Mouse (Mus musculus): Measurements from ENCODE around the gene Cenpv. TPM values are rescaled to one million over a fixed set of nuclear protein-coding genes. Genes with fewer than 3 reads are reported as not detected.

The Cenpv gene
- polyA plus RNA-seq, 1 experiment: 57.3 TPM

DNA sequence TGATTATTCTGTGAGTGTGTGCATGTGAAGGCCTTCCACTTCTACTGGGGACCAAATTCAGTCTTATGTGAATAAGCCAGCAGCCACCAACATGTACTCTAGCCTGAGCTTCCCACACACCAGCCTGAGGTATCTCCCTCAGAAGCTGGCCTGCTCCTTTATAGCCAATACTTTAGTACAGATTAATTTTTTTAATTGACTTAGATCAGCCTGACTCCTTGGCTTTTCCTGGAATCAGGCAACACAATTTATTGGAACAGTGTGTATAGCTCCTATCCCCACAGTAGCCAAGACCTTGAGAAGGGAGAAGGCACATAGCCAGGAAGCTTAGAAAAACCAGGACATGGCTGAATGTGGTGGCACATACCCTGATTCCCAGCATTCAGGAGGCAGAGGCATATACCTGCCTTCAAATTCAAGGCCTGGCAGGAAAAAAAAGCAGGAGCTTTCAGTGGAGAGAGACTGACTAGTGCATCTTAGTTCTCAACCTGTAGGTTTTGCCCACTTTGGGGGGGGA lies 16.9 kb upstream of the Cenpv start:
- H3K27ac ChIP-seq (ENCODE audit: insufficient read depth, low read length): no peak overlapping the region
- peaks cover 3% of the 10 kb centered on the region; the same call in 1 of the 2 replicates for H3K4me1 ChIP-seq (ENCODE audit: control insufficient read depth, insufficient read depth, low read length)
- H3K4me3 ChIP-seq (ENCODE audit: insufficient read depth, low read length): no peak overlapping the region
- no peak for TF ChIP-seq POLR2A (IDR thresholded peaks at IDR 0.05; ENCODE audit: extremely low read depth, insufficient read depth, low read length)
- TF ChIP-seq CTCF (IDR thresholded peaks at IDR 0.05; ENCODE audit: extremely low read depth, insufficient read depth, low read length): no peak

DNA sequence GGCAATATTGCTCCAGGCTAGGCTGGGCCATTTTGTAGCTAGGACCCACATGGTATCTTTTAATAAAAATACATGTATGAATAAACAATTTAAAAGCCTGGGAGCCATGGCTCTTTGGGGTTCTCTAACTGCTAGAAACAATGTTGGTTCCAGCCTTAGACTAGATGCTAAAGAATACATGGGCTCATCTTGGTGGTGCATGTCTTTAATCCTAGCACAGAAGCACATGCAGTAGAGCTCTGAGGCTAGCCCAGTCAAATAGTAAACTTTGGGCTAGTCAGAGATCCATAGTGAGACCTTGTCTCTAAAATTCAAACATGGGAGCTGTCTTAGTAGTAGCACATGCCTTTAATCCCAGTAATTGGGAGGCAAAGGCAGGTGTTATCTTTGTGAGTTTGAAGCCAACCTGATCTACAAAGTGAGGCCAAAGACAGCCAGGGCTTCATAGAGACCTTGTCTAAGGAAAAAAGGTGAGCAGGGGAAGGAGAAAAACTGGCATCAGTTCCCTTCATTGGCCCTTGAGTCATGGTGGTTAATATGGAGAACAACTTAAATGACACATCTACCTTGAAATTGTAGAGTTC lies 16.0 kb upstream of the Cenpv start:
- H3K4me3 ChIP-seq (ENCODE audit: insufficient read depth, low read length): no peak overlapping the region
- TF ChIP-seq CTCF (IDR thresholded peaks at IDR 0.05; ENCODE audit: extremely low read depth, insufficient read depth, low read length) (no peak), POLR2A (IDR thresholded peaks at IDR 0.05; ENCODE audit: extremely low read depth, insufficient read depth, low read length) (peak; percentile 35; the same call in 1 of the 2 replicates)
- no peak overlapping the region for H3K27ac ChIP-seq (ENCODE audit: insufficient read depth, low read length)
- H3K4me1 ChIP-seq (ENCODE audit: control insufficient read depth, insufficient read depth, low read length): peaks cover 3% of the 10 kb centered on the region; the same call in 1 of the 2 replicates

DNA sequence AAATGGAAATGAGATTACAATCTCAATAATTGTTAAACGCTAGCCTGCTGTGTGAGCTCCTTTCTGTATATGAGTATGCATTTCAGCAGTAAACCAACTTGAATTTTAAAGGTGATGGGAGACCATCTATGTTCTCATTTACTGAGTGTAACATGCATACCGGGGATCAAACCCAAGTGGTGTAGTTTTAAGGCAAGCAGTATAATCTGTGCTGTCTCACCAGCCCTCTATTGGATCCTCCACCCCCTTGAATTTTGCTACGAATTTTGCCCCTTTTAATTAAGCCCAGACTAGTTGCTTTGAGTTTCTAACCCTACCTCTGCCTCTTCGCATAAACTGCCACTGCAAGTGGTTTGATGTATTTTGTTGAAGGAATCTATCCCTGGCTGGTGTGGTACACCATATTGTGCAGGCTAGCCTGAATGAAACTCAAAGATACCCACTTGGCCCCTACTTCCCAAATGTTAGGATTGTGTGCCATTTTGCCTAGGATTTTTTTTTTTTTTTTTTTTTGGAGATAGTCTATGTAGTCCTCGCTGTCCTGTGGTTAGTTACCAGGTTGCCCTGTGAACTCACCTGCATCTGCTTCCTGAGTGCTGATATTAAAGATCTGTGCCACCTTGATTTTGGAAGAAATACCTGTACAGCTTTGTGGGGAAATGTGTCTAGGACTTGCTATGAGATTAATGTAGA lies 15.2 kb upstream of the Cenpv start:
- no peak overlapping the region for H3K27ac ChIP-seq (ENCODE audit: insufficient read depth, low read length)
- peak overlapping the region; percentile 47 for H3K4me3 ChIP-seq (ENCODE audit: insufficient read depth, low read length)
- TF ChIP-seq CTCF (IDR thresholded peaks at IDR 0.05; ENCODE audit: extremely low read depth, insufficient read depth, low read length) (no peak), POLR2A (IDR thresholded peaks at IDR 0.05; ENCODE audit: extremely low read depth, insufficient read depth, low read length) (no peak)
- peaks cover 5% of the 10 kb centered on the region; the same call in 1 of the 2 replicates for H3K4me1 ChIP-seq (ENCODE audit: control insufficient read depth, insufficient read depth, low read length)

DNA sequence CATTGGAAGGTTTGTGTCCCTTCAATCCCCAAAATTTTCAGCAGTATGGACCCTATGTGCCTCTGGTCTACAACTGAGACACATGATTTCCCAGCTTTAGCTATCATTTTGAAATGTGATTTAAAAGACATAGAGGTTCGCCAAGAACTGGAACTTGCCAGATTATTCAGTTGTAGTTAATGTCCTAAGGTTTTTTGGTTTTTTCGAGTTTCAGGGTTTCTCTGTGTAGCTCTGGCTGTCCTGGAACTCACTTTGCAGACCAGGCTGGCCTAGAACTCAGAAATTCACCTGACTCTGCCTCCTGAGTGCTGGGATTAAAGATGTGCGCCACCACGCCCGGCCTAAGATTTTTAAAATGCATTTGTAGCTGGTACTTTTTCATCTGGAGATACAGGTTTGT lies 14.6 kb upstream of the Cenpv start:
- Histone ChIP-seq H3K27ac (ENCODE audit: insufficient read depth, low read length) (no peak overlapping the region), H3K4me1 (ENCODE audit: control insufficient read depth, insufficient read depth, low read length) (peaks cover 5% of the 10 kb centered on the region; the same call in 1 of the 2 replicates), H3K4me3 (ENCODE audit: insufficient read depth, low read length) (peak overlapping the region; percentile 47)
- no peak for TF ChIP-seq POLR2A (IDR thresholded peaks at IDR 0.05; ENCODE audit: extremely low read depth, insufficient read depth, low read length)
- TF ChIP-seq CTCF (IDR thresholded peaks at IDR 0.05; ENCODE audit: extremely low read depth, insufficient read depth, low read length): no peak

DNA sequence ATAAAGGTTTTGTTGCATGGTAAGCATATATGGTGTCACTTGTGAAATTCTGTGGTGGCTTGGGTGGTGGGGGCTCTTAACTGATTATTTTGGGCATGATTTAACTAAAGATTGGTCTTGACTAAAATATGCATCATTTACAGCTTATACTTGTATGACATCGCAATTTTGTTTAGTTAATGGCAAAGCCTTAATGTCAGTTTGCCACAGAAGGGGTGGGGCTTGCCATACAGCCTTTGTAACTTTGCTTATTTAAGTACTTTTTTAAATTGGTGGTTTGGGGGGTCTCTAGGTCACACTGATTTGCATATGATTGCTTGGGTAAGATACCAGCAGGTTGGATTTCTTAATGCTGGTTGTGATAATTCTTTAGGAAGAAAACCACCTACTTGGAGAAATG lies 14.1 kb upstream of the Cenpv start:
- Histone ChIP-seq H3K27ac (ENCODE audit: insufficient read depth, low read length) (no peak overlapping the region), H3K4me3 (ENCODE audit: insufficient read depth, low read length) (peak overlapping the region; percentile 47; the same call in 1 of the 2 replicates), H3K4me1 (ENCODE audit: control insufficient read depth, insufficient read depth, low read length) (peaks cover 5% of the 10 kb centered on the region; the same call in 1 of the 2 replicates)
- TF ChIP-seq CTCF (IDR thresholded peaks at IDR 0.05; ENCODE audit: extremely low read depth, insufficient read depth, low read length): no peak
- no peak for TF ChIP-seq POLR2A (IDR thresholded peaks at IDR 0.05; ENCODE audit: extremely low read depth, insufficient read depth, low read length)

DNA sequence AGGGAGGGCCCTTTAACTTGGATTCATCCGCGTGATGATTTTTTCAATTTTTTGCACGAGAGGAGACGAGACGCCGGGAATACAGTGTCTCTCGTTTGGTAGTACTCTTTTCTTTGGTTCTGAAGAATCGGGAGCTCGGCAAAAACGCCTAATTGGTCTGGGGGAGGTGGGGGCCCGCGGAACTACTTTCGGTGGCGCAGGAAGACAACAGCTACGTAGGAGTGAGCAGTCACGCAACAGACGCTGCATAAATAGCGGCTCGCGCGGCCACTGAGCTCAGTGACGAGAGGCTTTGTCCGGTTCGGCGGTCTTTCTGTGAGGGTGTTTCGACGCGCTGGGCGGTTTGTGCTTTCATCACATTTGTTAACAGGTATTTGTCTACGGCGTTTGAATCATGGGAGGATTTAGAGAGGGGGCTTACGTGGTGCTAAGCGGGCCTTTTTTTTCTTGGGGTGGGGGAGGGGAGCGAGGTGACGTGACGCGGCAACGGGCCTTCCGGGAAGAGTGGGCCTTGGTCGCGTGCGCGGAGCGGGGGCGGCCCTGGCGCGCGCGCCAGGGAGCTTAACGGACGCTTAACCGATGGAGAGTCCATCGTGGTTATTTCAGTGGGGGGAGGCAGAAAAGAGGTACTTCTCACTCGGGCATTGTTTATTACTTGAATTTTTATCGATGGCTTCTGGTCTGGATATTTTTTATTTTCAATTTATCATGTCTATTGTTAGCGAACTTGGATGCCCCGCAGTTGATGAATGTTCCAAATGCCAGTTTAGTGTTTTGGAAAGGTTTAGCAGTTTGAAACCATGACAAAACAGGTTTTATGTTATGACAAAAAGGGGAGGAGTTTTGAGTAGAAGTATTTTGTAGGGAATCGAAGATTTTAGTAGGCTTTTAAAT lies 12.4 kb upstream of the Cenpv start:
- H3K4me3 ChIP-seq (ENCODE audit: insufficient read depth, low read length): peak overlapping the region; percentile 69
- H3K4me1 ChIP-seq (ENCODE audit: control insufficient read depth, insufficient read depth, low read length): peaks cover 5% of the 10 kb centered on the region; the same call in 1 of the 2 replicates
- no peak for TF ChIP-seq CTCF (IDR thresholded peaks at IDR 0.05; ENCODE audit: extremely low read depth, insufficient read depth, low read length)
- TF ChIP-seq POLR2A (IDR thresholded peaks at IDR 0.05; ENCODE audit: extremely low read depth, insufficient read depth, low read length): peak; percentile 100
- H3K27ac ChIP-seq (ENCODE audit: insufficient read depth, low read length): peak overlapping the region; percentile 94

DNA sequence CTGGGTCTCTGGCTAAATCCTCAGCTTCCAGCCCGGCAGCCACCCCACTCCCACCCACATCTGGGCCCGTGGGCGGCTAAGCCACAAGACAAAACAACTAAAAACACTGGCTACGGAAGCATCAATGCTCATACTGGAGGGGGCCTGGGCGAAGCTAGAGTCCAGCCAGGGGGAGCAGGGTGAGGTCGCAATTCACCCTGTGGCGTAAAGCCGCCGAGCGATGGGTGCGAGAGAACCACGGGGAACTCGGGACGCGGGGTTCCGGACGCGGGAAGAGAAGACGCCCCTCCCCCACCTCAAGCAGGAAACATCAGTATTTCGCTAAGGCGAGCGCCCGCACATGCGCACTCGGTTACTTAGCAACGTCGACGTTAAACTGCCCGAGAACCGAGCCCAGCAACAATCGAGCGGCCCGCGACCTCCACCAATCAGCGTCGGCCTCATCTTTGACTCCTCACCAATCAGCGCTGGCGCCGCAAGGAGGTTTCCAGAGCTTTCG lies 11.7 kb upstream of the Cenpv start, which contains the start of gene Ubb:
Gene Ubb (plus strand): TSS at position 445 of the 499 bp plus-strand sequence.
- Histone ChIP-seq H3K4me1 (ENCODE audit: control insufficient read depth, insufficient read depth, low read length) (peaks cover 5% of the 10 kb centered on the region; the same call in 1 of the 2 replicates), H3K4me3 (ENCODE audit: insufficient read depth, low read length) (peak within 1 kb of the TSS; percentile 69), H3K27ac (ENCODE audit: insufficient read depth, low read length) (peak within 1 kb of the TSS; percentile 99)
- peak; percentile 91 for TF ChIP-seq POLR2A (IDR thresholded peaks at IDR 0.05; ENCODE audit: extremely low read depth, insufficient read depth, low read length)
- no peak for TF ChIP-seq CTCF (IDR thresholded peaks at IDR 0.05; ENCODE audit: extremely low read depth, insufficient read depth, low read length)

DNA sequence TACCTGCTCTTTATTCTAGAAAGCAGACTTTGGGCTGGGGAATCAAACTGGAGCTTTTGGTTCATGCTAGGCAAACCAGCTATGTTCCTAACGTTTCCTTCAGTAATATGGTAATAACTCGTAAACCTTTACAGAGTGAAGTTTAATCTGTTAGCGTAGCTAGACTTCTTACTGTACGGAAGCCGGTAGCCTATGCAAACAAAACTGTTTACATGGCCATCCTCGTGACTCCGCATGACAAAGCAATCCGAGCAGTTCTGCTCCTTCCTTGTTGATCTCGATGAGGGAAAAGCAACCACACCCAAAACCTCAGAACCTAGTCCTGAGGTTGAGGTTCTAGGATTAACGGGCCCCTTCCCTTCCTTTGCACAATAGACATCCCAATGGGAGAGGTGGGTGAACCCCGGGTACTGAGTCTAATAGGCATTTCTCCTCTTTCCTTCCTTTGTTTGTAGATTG lies 11.2 kb upstream of the Cenpv start:
- TF ChIP-seq CTCF (IDR thresholded peaks at IDR 0.05; ENCODE audit: extremely low read depth, insufficient read depth, low read length) (no peak), POLR2A (IDR thresholded peaks at IDR 0.05; ENCODE audit: extremely low read depth, insufficient read depth, low read length) (no peak)
- peak overlapping the region; percentile 99 for H3K27ac ChIP-seq (ENCODE audit: insufficient read depth, low read length)
- H3K4me3 ChIP-seq (ENCODE audit: insufficient read depth, low read length): peak overlapping the region; percentile 69

More for the DNA sequence above, 11.2 kb upstream of the Cenpv start:
- H3K4me1 ChIP-seq (ENCODE audit: control insufficient read depth, insufficient read depth, low read length): peaks cover 5% of the 10 kb centered on the region; the same call in 1 of the 2 replicates
